Mouse (Mus musculus): ENCODE results near the gene Shkbp1. TPM values are rescaled to one million over a fixed set of nuclear protein-coding genes. Genes with fewer than 3 reads are reported as not detected.

Shkbp1 gene
- polyA plus RNA-seq, 1 experiment from 2014 or later: 52.5 TPM

DNA sequence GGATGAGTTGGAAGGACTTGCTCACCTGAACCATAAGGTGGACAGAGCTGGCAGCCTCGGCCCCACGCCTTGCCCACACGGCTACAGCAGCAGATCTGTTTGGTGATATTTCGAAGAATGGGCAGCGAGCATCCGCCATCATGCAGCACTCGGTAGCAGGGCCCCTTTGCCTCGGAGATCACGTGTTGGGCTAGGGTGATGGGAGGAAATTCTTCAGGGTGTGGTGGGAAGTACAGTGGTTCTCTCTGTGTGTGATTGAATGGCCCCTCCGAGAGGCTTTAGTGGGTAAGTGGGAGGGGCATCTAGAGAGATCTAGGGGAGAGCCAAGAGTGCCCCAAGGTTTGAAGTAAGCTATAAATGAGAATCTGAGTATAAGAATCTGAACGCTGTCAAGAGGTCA is 27.7 kb downstream of the Shkbp1 start:
- 89% methylated on average over 11 of the region's 11 CpGs for WGBS
- no peak for DNase-seq
- no peak overlapping the region for H3K4me2 ChIP-seq (ENCODE audit: low read length)
- peaks cover 82% of the 10 kb centered on the region for H3K27me3 ChIP-seq (ENCODE audit: control insufficient read depth, insufficient read depth, low read length)
- H3K4me3 ChIP-seq (replicated peaks; ENCODE audit: low read depth, low read length): no peak overlapping the region
- peaks cover 19% of the 10 kb centered on the region; the same call in 1 of the 2 replicates for H3K4me1 ChIP-seq (ENCODE audit: control insufficient read depth, insufficient read depth, low read length)
- no peak overlapping the region for H3K9ac ChIP-seq (replicated peaks; ENCODE audit: low read length)
- no peak for ATAC-seq (ENCODE audit: low FRiP score, low TSS enrichment)
- no peaks in the 10 kb centered on the region for H3K9me3 ChIP-seq (ENCODE audit: control insufficient read depth, low read length)
- no peak overlapping the region for H3K27ac ChIP-seq (replicated peaks; ENCODE audit: low read depth, low read length)
- no peaks in the 10 kb centered on the region for H3K36me3 ChIP-seq (ENCODE audit: control insufficient read depth, insufficient read depth, low read length)

DNA sequence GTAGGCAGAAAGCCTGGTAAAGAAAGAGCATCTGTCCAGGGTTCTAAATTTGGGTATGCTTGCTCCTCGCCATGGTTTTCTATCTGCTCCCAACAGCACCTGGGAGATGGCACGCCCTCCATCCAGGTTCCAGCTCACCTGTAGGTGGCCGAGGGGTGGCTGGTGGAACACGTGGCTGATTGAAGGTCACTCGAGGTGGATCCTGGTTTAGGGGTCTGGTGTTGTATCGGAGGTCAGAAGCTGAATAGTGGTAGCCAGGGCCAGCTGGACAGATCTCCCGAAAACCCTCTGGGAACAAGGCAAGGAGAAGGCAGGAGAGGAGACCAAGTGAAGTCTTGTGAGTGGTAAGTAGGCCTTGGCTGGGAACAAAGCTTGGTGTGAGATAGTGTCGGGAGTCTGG is 28.3 kb downstream of the Shkbp1 start:
- Histone ChIP-seq H3K36me3 (ENCODE audit: control insufficient read depth, insufficient read depth, low read length) (no peaks in the 10 kb centered on the region), H3K4me2 (ENCODE audit: low read length) (no peak overlapping the region), H3K4me1 (ENCODE audit: control insufficient read depth, insufficient read depth, low read length) (peaks cover 16% of the 10 kb centered on the region; the same call in 1 of the 2 replicates), H3K4me3 (replicated peaks; ENCODE audit: low read depth, low read length) (no peak overlapping the region), H3K27ac (replicated peaks; ENCODE audit: low read depth, low read length) (no peak overlapping the region), H3K9me3 (ENCODE audit: control insufficient read depth, low read length) (no peaks in the 10 kb centered on the region), H3K27me3 (ENCODE audit: control insufficient read depth, insufficient read depth, low read length) (peaks cover 76% of the 10 kb centered on the region), H3K9ac (replicated peaks; ENCODE audit: low read length) (no peak overlapping the region)
- 94% methylated on average over 8 of the region's 8 CpGs for WGBS
- DNase-seq: no peak
- ATAC-seq (ENCODE audit: low FRiP score, low TSS enrichment): no peak

GRCm38 (mm10) chr7:27326101-27326880 is 29.5 kb downstream of the Shkbp1 start:
- Histone ChIP-seq H3K9ac (replicated peaks; ENCODE audit: low read length) (no peak overlapping the region), H3K4me3 (replicated peaks; ENCODE audit: low read depth, low read length) (0 out of 2 replicates have a peak overlapping the region, but pooled peaks have one; percentile 15), H3K27ac (replicated peaks; ENCODE audit: low read depth, low read length) (no peak overlapping the region), H3K27me3 (ENCODE audit: control insufficient read depth, insufficient read depth, low read length) (peaks cover 64% of the 10 kb centered on the region), H3K36me3 (ENCODE audit: control insufficient read depth, insufficient read depth, low read length) (no peaks in the 10 kb centered on the region), H3K4me2 (ENCODE audit: low read length) (peak overlapping the region; percentile 44), H3K9me3 (ENCODE audit: control insufficient read depth, low read length) (no peaks in the 10 kb centered on the region), H3K4me1 (ENCODE audit: control insufficient read depth, insufficient read depth, low read length) (peaks cover 14% of the 10 kb centered on the region; the same call in 1 of the 2 replicates)
- WGBS: 36% methylated on average over 34 of the region's 34 CpGs
- DNase-seq: no peak
- no peak for ATAC-seq (ENCODE audit: low FRiP score, low TSS enrichment)

DNA sequence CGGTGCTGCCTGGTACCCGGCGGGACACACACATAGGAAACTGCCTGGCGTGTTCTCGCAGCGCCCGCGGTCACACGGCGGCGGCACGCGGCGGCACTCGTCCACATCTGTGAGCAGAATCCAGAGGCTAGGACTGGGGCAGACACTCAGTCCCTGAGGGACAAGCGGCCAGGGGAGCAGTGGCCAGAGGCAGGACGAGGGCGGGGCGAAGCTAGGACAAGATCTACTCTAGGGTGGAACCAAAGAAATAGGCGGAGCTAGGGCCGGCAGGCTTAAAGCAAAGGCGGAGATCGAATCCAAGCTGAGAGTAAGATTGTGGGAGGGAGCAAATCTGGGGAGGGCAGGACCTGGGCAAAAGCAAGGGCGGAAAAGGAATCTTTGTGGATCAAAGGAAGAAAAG is 30.1 kb downstream of the Shkbp1 start:
- Histone ChIP-seq H3K27me3 (ENCODE audit: control insufficient read depth, insufficient read depth, low read length) (peaks cover 58% of the 10 kb centered on the region), H3K9me3 (ENCODE audit: control insufficient read depth, low read length) (no peaks in the 10 kb centered on the region), H3K4me1 (ENCODE audit: control insufficient read depth, insufficient read depth, low read length) (peaks cover 9% of the 10 kb centered on the region; the same call in 1 of the 2 replicates), H3K9ac (replicated peaks; ENCODE audit: low read length) (no peak overlapping the region; the same call in 1 of the 2 replicates), H3K4me3 (replicated peaks; ENCODE audit: low read depth, low read length) (peak overlapping the region; percentile 15; the same call in 1 of the 2 replicates), H3K4me2 (ENCODE audit: low read length) (peak overlapping the region; percentile 44), H3K27ac (replicated peaks; ENCODE audit: low read depth, low read length) (no peak overlapping the region), H3K36me3 (ENCODE audit: control insufficient read depth, insufficient read depth, low read length) (no peaks in the 10 kb centered on the region)
- ATAC-seq (ENCODE audit: low FRiP score, low TSS enrichment): no peak; the same call in 1 of the 2 replicates
- peak; percentile 56 for DNase-seq
- 1% methylated on average over 24 of the region's 24 CpGs for WGBS

DNA sequence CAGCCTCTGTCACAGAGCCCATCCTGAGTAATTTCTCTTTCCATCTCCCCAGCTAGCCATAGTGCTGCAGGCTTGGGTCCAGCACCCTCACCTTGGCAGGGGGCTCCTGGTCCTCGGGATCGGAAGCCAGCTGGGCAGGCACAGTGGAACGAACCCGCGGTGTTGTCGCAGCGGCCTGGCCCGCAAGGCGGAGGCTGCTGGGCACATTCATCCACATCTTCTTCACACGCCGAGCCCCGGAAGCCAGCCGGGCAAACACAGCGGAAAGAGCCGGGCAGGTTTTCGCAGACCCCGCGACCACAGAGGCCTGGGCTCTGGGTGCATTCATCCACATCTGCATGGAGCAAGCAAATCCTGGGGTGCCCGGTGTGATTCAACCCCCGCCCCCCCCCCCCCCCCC is 30.9 kb downstream of the Shkbp1 start:
- no peaks in the 10 kb centered on the region for H3K9me3 ChIP-seq (ENCODE audit: control insufficient read depth, low read length)

DNA sequence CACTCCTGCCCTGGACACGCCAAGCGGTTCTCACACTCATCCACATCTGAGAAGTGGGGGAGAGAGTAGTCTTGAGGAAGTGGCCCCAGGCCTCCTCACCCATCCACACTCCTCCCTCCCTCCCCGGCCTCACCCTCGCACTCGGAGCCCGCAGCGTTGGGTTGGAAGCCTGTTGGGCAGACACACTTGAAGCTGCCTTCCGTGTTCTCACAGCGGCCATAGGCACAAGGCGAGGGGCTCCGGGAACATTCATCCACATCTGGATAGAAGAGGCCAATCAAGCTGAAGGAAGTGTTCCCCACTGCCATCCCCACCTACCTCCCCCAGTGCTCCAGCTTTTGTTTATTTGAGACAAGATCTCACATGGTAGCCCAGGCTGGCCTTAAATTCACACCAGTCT is 31.7 kb downstream of the Shkbp1 start:
- H3K4me3 ChIP-seq (replicated peaks; ENCODE audit: low read depth, low read length): no peak overlapping the region
- H3K27ac ChIP-seq (replicated peaks; ENCODE audit: low read depth, low read length): no peak overlapping the region
- 97% methylated on average over 11 of the region's 11 CpGs for WGBS
- no peaks in the 10 kb centered on the region for H3K36me3 ChIP-seq (ENCODE audit: control insufficient read depth, insufficient read depth, low read length)
- ATAC-seq (ENCODE audit: low FRiP score, low TSS enrichment) (no peak), DNase-seq (no peak)
- H3K9ac ChIP-seq (replicated peaks; ENCODE audit: low read length): no peak overlapping the region
- no peak overlapping the region for H3K4me2 ChIP-seq (ENCODE audit: low read length)
- 0 out of 2 replicates have a peak, but pooled peaks cover 5% of the 10 kb centered on the region for H3K4me1 ChIP-seq (ENCODE audit: control insufficient read depth, insufficient read depth, low read length)
- H3K27me3 ChIP-seq (ENCODE audit: control insufficient read depth, insufficient read depth, low read length): peaks cover 42% of the 10 kb centered on the region
- H3K9me3 ChIP-seq (ENCODE audit: control insufficient read depth, low read length): no peaks in the 10 kb centered on the region

More for the DNA sequence above, 30.9 kb downstream of the Shkbp1 start:
- H3K36me3 ChIP-seq (ENCODE audit: control insufficient read depth, insufficient read depth, low read length): no peaks in the 10 kb centered on the region
- peaks cover 50% of the 10 kb centered on the region for H3K27me3 ChIP-seq (ENCODE audit: control insufficient read depth, insufficient read depth, low read length)
- no peak overlapping the region for H3K4me2 ChIP-seq (ENCODE audit: low read length)
- H3K27ac ChIP-seq (replicated peaks; ENCODE audit: low read depth, low read length): no peak overlapping the region
- DNase-seq (no peak), ATAC-seq (ENCODE audit: low FRiP score, low TSS enrichment) (no peak)
- H3K4me3 ChIP-seq (replicated peaks; ENCODE audit: low read depth, low read length): no peak overlapping the region
- H3K4me1 ChIP-seq (ENCODE audit: control insufficient read depth, insufficient read depth, low read length): 0 out of 2 replicates have a peak, but pooled peaks cover 9% of the 10 kb centered on the region
- H3K9ac ChIP-seq (replicated peaks; ENCODE audit: low read length): no peak overlapping the region
- WGBS: 39% methylated on average over 19 of the region's 20 CpGs

GRCm38 (mm10) chr7:27323001-27323400 is 32.8 kb downstream of the Shkbp1 start:
- peaks cover 31% of the 10 kb centered on the region for H3K27me3 ChIP-seq (ENCODE audit: control insufficient read depth, insufficient read depth, low read length)
- H3K4me3 ChIP-seq (replicated peaks; ENCODE audit: low read depth, low read length): no peak overlapping the region
- 87% methylated on average over 5 of the region's 5 CpGs for WGBS
- ATAC-seq (ENCODE audit: low FRiP score, low TSS enrichment) (no peak), DNase-seq (no peak)
- no peak overlapping the region for H3K27ac ChIP-seq (replicated peaks; ENCODE audit: low read depth, low read length)
- H3K36me3 ChIP-seq (ENCODE audit: control insufficient read depth, insufficient read depth, low read length): no peaks in the 10 kb centered on the region
- 0 out of 2 replicates have a peak, but pooled peaks cover 5% of the 10 kb centered on the region for H3K4me1 ChIP-seq (ENCODE audit: control insufficient read depth, insufficient read depth, low read length)
- H3K9me3 ChIP-seq (ENCODE audit: control insufficient read depth, low read length): no peaks in the 10 kb centered on the region
- H3K9ac ChIP-seq (replicated peaks; ENCODE audit: low read length): no peak overlapping the region
- no peak overlapping the region for H3K4me2 ChIP-seq (ENCODE audit: low read length)

DNA sequence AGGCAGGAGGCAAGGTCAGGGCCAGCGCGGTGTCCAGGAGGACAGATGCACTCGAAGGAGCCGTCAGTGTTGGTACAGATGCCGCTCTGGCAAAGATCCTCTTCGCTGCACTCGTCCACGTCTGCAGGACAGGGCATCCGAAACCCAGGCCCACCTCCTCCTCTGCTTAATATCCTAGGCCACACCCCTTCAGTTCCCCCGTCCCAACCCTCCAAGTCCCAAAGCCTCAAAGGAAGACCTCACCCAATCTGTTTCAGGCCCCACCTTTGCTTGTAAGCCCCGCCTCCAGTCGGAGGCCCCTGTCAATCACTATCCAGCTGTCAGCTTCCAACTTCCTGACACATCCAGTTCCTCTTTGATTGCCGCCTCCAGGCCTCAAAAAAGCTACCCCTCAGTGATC is 33.5 kb downstream of the Shkbp1 start:
- Histone ChIP-seq H3K4me3 (replicated peaks; ENCODE audit: low read depth, low read length) (no peak overlapping the region), H3K36me3 (ENCODE audit: control insufficient read depth, insufficient read depth, low read length) (no peaks in the 10 kb centered on the region), H3K4me1 (ENCODE audit: control insufficient read depth, insufficient read depth, low read length) (0 out of 2 replicates have a peak, but pooled peaks cover 5% of the 10 kb centered on the region), H3K27ac (replicated peaks; ENCODE audit: low read depth, low read length) (no peak overlapping the region), H3K27me3 (ENCODE audit: control insufficient read depth, insufficient read depth, low read length) (peaks cover 24% of the 10 kb centered on the region), H3K9me3 (ENCODE audit: control insufficient read depth, low read length) (no peaks in the 10 kb centered on the region), H3K4me2 (ENCODE audit: low read length) (no peak overlapping the region), H3K9ac (replicated peaks; ENCODE audit: low read length) (no peak overlapping the region)
- DNase-seq (no peak), ATAC-seq (ENCODE audit: low FRiP score, low TSS enrichment) (no peak)
- 23% methylated on average over 13 of the region's 13 CpGs for WGBS

- H3K27ac ChIP-seq (replicated peaks; ENCODE audit: low read depth, low read length): no peak overlapping the region
- no peaks in the 10 kb centered on the region; the same call in 1 of the 2 replicates for H3K27me3 ChIP-seq (ENCODE audit: control insufficient read depth, insufficient read depth, low read length)
- ATAC-seq (ENCODE audit: low FRiP score, low TSS enrichment) (no peak), DNase-seq (no peak)
- no peaks in the 10 kb centered on the region for H3K4me1 ChIP-seq (ENCODE audit: control insufficient read depth, insufficient read depth, low read length)
- H3K9me3 ChIP-seq (ENCODE audit: control insufficient read depth, low read length): no peaks in the 10 kb centered on the region
- H3K36me3 ChIP-seq (ENCODE audit: control insufficient read depth, insufficient read depth, low read length): no peaks in the 10 kb centered on the region
- WGBS: 92% methylated on average over 22 of the region's 22 CpGs
- no peak overlapping the region for H3K4me3 ChIP-seq (replicated peaks; ENCODE audit: low read depth, low read length)
- H3K9ac ChIP-seq (replicated peaks; ENCODE audit: low read length): no peak overlapping the region
- no peak overlapping the region for H3K4me2 ChIP-seq (ENCODE audit: low read length)
These were observed 36.4 kb downstream of the Shkbp1 start for GRCm38 (mm10) chr7:27319411-27319810.
